Mouse (Mus musculus): Measurements from ENCODE around the gene Cntnap5a. TPM values are rescaled to one million over a fixed set of nuclear protein-coding genes. Genes with fewer than 3 reads are reported as not detected.

Cntnap5a gene
- polyA plus RNA-seq, 1 experiment, result 0.02 TPM

- Histone ChIP-seq H3K4me2 (ENCODE audit: low read depth) (no peak overlapping the region), H3K36me3 (ENCODE audit: control insufficient read depth, insufficient read depth) (no peaks in the 10 kb centered on the region)
- TF ChIP-seq TCF3 (IDR thresholded peaks at IDR 0.05; ENCODE audit: insufficient read length, low read depth) (no peak), MYOD1 (IDR thresholded peaks at IDR 0.05; ENCODE audit: control insufficient read depth in 1 of 3, insufficient read length in 2 of 3, low read depth in 2 of 3) (no peak)
These were observed 163.0 kb downstream of the Cntnap5a start for GRCm38 (mm10) chr1:115847605-115848004.

GRCm38 (mm10) chr1:115852206-115852605 lies 167.7 kb downstream of the Cntnap5a start:
- Histone ChIP-seq H3K4me3 (no peak overlapping the region), H3K36me3 (ENCODE audit: control insufficient read depth, insufficient read depth) (no peaks in the 10 kb centered on the region), H3K4me2 (ENCODE audit: low read depth) (no peak overlapping the region), H3K27me3 (ENCODE audit: control insufficient read depth, insufficient read depth, insufficient read length) (no peaks in the 10 kb centered on the region), H3ac (ENCODE audit: control insufficient read depth, insufficient read length) (no peak overlapping the region), H3K79me2 (ENCODE audit: control insufficient read depth, insufficient read depth) (no peaks in the 10 kb centered on the region)
- no peak for TF ChIP-seq USF1 (IDR thresholded peaks at IDR 0.05; ENCODE audit: low read depth)
- TF ChIP-seq MYOD1 (IDR thresholded peaks at IDR 0.05; ENCODE audit: control insufficient read depth in 1 of 3, insufficient read length in 2 of 3, low read depth in 2 of 3), result no peak
- TF ChIP-seq CEBPB (IDR thresholded peaks at IDR 0.05; ENCODE audit: insufficient read depth, poor library complexity, severe bottlenecking), result no peak
- TF ChIP-seq REST (IDR thresholded peaks at IDR 0.05; ENCODE audit: insufficient read depth, insufficient read length), result no peak
- no peak for TF ChIP-seq MAX (IDR thresholded peaks at IDR 0.05; ENCODE audit: low read depth)
- no peak for TF ChIP-seq TCF3 (IDR thresholded peaks at IDR 0.05; ENCODE audit: insufficient read length, low read depth)
- no peak for TF ChIP-seq E2F4 (IDR thresholded peaks at IDR 0.05; ENCODE audit: insufficient read depth)
- no peak for TF ChIP-seq TCF12 (IDR thresholded peaks at IDR 0.05; ENCODE audit: insufficient read depth, poor library complexity, severe bottlenecking)
- no peak for TF ChIP-seq POLR2A (IDR thresholded peaks at IDR 0.05; ENCODE audit: insufficient read length, low read depth)
- TF ChIP-seq POLR2AphosphoS2 (IDR thresholded peaks at IDR 0.05; ENCODE audit: insufficient read length, low read depth), result no peak
- no peak for TF ChIP-seq SRF (IDR thresholded peaks at IDR 0.05; ENCODE audit: control insufficient read depth, insufficient read length, low read depth)
- no peak for TF ChIP-seq MYOG (IDR thresholded peaks at IDR 0.05; ENCODE audit: control insufficient read depth in 1 of 3, insufficient read depth in 1 of 3, insufficient read length in 2 of 3, low read depth in 2 of 3)

More at GRCm38 (mm10) chr1:115847605-115848004, 163.0 kb downstream of the Cntnap5a start:
- Histone ChIP-seq H3K79me2 (ENCODE audit: control insufficient read depth, insufficient read depth) (no peaks in the 10 kb centered on the region), H3K4me3 (no peak overlapping the region), H3ac (ENCODE audit: control insufficient read depth, insufficient read length) (no peak overlapping the region), H3K27me3 (ENCODE audit: control insufficient read depth, insufficient read depth, insufficient read length) (no peaks in the 10 kb centered on the region)

- no peak overlapping the region for H3ac ChIP-seq (ENCODE audit: control insufficient read depth, insufficient read length)
- no peaks in the 10 kb centered on the region for H3K27me3 ChIP-seq (ENCODE audit: control insufficient read depth, insufficient read depth, insufficient read length)
- no peaks in the 10 kb centered on the region for H3K79me2 ChIP-seq (ENCODE audit: control insufficient read depth, insufficient read depth)
- no peaks in the 10 kb centered on the region for H3K36me3 ChIP-seq (ENCODE audit: control insufficient read depth, insufficient read depth)
- H3K4me2 ChIP-seq (ENCODE audit: low read depth), result no peak overlapping the region
- no peak for TF ChIP-seq MYOD1 (IDR thresholded peaks at IDR 0.05; ENCODE audit: control insufficient read depth in 1 of 3, insufficient read length in 2 of 3, low read depth in 2 of 3)
- no peak for TF ChIP-seq TCF12 (IDR thresholded peaks at IDR 0.05; ENCODE audit: insufficient read depth, poor library complexity, severe bottlenecking)
- TF ChIP-seq USF1 (IDR thresholded peaks at IDR 0.05; ENCODE audit: low read depth), result no peak
- H3K4me3 ChIP-seq, result no peak overlapping the region
These were observed 233.8 kb downstream of the Cntnap5a start for GRCm38 (mm10) chr1:115918396-115918795.

- no peak overlapping the region for H3K4me2 ChIP-seq (ENCODE audit: low read depth)
- no peak overlapping the region for H3K4me3 ChIP-seq
- no peaks in the 10 kb centered on the region for H3K79me2 ChIP-seq (ENCODE audit: control insufficient read depth, insufficient read depth)
- no peaks in the 10 kb centered on the region for H3K27me3 ChIP-seq (ENCODE audit: control insufficient read depth, insufficient read depth, insufficient read length)
- H3ac ChIP-seq (ENCODE audit: control insufficient read depth, insufficient read length), result no peak overlapping the region
- no peaks in the 10 kb centered on the region for H3K36me3 ChIP-seq (ENCODE audit: control insufficient read depth, insufficient read depth)
- TF ChIP-seq POLR2A (IDR thresholded peaks at IDR 0.05; ENCODE audit: insufficient read length, low read depth), result no peak
- no peak for TF ChIP-seq MAX (IDR thresholded peaks at IDR 0.05; ENCODE audit: low read depth)
- no peak for TF ChIP-seq USF1 (IDR thresholded peaks at IDR 0.05; ENCODE audit: low read depth)
- no peak for TF ChIP-seq TCF12 (IDR thresholded peaks at IDR 0.05; ENCODE audit: insufficient read depth, poor library complexity, severe bottlenecking)
- TF ChIP-seq MYOG (IDR thresholded peaks at IDR 0.05; ENCODE audit: control insufficient read depth in 1 of 3, insufficient read depth in 1 of 3, insufficient read length in 2 of 3, low read depth in 2 of 3), result no peak
- no peak for TF ChIP-seq CEBPB (IDR thresholded peaks at IDR 0.05; ENCODE audit: insufficient read depth, poor library complexity, severe bottlenecking)
- no peak for TF ChIP-seq E2F4 (IDR thresholded peaks at IDR 0.05; ENCODE audit: insufficient read depth)
- TF ChIP-seq SRF (IDR thresholded peaks at IDR 0.05; ENCODE audit: control insufficient read depth, insufficient read length, low read depth), result no peak
- no peak for TF ChIP-seq TCF3 (IDR thresholded peaks at IDR 0.05; ENCODE audit: insufficient read length, low read depth)
- TF ChIP-seq MYOD1 (IDR thresholded peaks at IDR 0.05; ENCODE audit: control insufficient read depth in 1 of 3, insufficient read length in 2 of 3, low read depth in 2 of 3), result no peak
- TF ChIP-seq POLR2AphosphoS2 (IDR thresholded peaks at IDR 0.05; ENCODE audit: insufficient read length, low read depth), result no peak
- no peak for TF ChIP-seq REST (IDR thresholded peaks at IDR 0.05; ENCODE audit: insufficient read depth, insufficient read length)
These were observed 241.6 kb downstream of the Cntnap5a start for GRCm38 (mm10) chr1:115925953-115926665.

- Histone ChIP-seq H3K4me3 (no peak overlapping the region), H3K27me3 (ENCODE audit: control insufficient read depth, insufficient read depth, insufficient read length) (no peaks in the 10 kb centered on the region), H3K4me2 (ENCODE audit: low read depth) (no peak overlapping the region), H3ac (ENCODE audit: control insufficient read depth, insufficient read length) (no peak overlapping the region), H3K79me2 (ENCODE audit: control insufficient read depth, insufficient read depth) (no peaks in the 10 kb centered on the region), H3K36me3 (ENCODE audit: control insufficient read depth, insufficient read depth) (no peaks in the 10 kb centered on the region)
- TF ChIP-seq REST (IDR thresholded peaks at IDR 0.05; ENCODE audit: insufficient read depth, insufficient read length) (no peak), MYOG (IDR thresholded peaks at IDR 0.05; ENCODE audit: control insufficient read depth in 1 of 3, insufficient read depth in 1 of 3, insufficient read length in 2 of 3, low read depth in 2 of 3) (peak in 1 of 3 experiments; percentile 14), TCF3 (IDR thresholded peaks at IDR 0.05; ENCODE audit: insufficient read length, low read depth) (no peak)
These were observed 247.5 kb downstream of the Cntnap5a start for GRCm38 (mm10) chr1:115932045-115932444.

Data from myocyte (in vitro differentiated cells).